Mouse (Mus musculus) heart, postnatal 0 days (tissue): ENCODE results near the gene Rabgef1. TPM values are rescaled to one million over a fixed set of nuclear protein-coding genes. Genes with fewer than 3 reads are reported as not detected.

Experiments
- ATAC-seq: fragments of 200-750 bp; cut with Nextera tagmentation; 2 replicates; pipeline ENCODE4 v1.8.0; 2017; ENCODE audit warnings: low read depth, moderate number of reproducible peaks, moderate library complexity; ENCODE audit not compliant: insufficient read depth
- DNase-seq: peaks from one replicate; pipeline ENCODE4 v3.0.0-alpha.2; 2016; ENCODE audit warnings: low spot score
- H3K27ac ChIP-seq: fragments of 300-500 bp; sonication (generic); 2 replicates; pipeline ENCODE4 v1.5.1; 2014; ENCODE audit warnings: low read depth, mild to moderate bottlenecking
- H3K27me3 ChIP-seq: fragments of 300-500 bp; sonication (generic); 2 replicates; pipeline ENCODE4 v1.6.1; 2014; ENCODE audit warnings: low read length, mixed read lengths; ENCODE audit not compliant: control insufficient read depth, insufficient read depth
- H3K36me3 ChIP-seq: fragments of 300-500 bp; sonication (generic); replicated peaks from 2 replicates; pipeline ENCODE4 v1.6.1; 2014; ENCODE audit warnings: low read length, mixed read lengths; ENCODE audit not compliant: control insufficient read depth, insufficient read depth
- H3K4me1 ChIP-seq: fragments of 300-500 bp; sonication (generic); 2 replicates; pipeline ENCODE4 v1.6.1; 2014; ENCODE audit warnings: antibody characterized with exemption; ENCODE audit not compliant: control insufficient read depth, insufficient read depth
- H3K4me2 ChIP-seq: fragments of 300-500 bp; sonication (generic); 2 replicates; pipeline ENCODE4 v1.6.1; 2014; ENCODE audit warnings: low read depth, mild to moderate bottlenecking, low read length, moderate library complexity
- H3K4me3 ChIP-seq: fragments of 300-500 bp; sonication (generic); 2 replicates; pipeline ENCODE4 v1.5.1; 2014; ENCODE audit warnings: low read depth, low read length
- H3K9ac ChIP-seq: fragments of 300-500 bp; sonication (generic); replicated peaks from 2 replicates; pipeline ENCODE4 v1.6.1; 2014; ENCODE audit warnings: low read depth, low read length, mixed read lengths
- H3K9me3 ChIP-seq: fragments of 300-500 bp; sonication (generic); replicated peaks from 2 replicates; pipeline ENCODE4 v1.6.1; 2016; ENCODE audit warnings: low read length; ENCODE audit not compliant: control insufficient read depth
- CTCF ChIP-seq: IDR thresholded peaks from 2 replicates; pipeline ENCODE4 v1.5.1; 2016; ENCODE audit warnings: antibody characterized with exemption, control low read depth, low read depth
- EP300 ChIP-seq: IDR thresholded peaks from 2 replicates; pipeline ENCODE4 v1.6.1; 2016; ENCODE audit warnings: antibody characterized with exemption, low read depth
- WGBS: fragments of 180-500 bp; shearing (Covaris S2); extraction: QIAGEN DNeasy Blood & Tissue Kit; methylation state at CpG from one replicate; pipeline ENCODE4 v1.1.7; 2014; 5-methylcytosine and 5-hydroxymethylcytosine counted together
- polyA plus RNA-seq: library from polyadenylated mRNA; unstranded; fragments of >200 nt; fragmentation: Nextera tagmentation; extraction: Ambion mirVana; gene quantifications from 2 replicates; pipeline ENCODE4 v1.2.1, GENCODE M21; 2015
- total RNA-seq: library from RNA; depleted of rRNA; stranded (reverse); fragments of >200 nt; gene quantifications from 2 replicates; pipeline ENCODE4 v1.2.3, GENCODE M21; 2014; ENCODE audit warnings: low replicate concordance

Rabgef1 gene
- total and polyA plus RNA-seq, 2 experiments from 2014 or later, result 16.7 to 17.5 TPM

DNA sequence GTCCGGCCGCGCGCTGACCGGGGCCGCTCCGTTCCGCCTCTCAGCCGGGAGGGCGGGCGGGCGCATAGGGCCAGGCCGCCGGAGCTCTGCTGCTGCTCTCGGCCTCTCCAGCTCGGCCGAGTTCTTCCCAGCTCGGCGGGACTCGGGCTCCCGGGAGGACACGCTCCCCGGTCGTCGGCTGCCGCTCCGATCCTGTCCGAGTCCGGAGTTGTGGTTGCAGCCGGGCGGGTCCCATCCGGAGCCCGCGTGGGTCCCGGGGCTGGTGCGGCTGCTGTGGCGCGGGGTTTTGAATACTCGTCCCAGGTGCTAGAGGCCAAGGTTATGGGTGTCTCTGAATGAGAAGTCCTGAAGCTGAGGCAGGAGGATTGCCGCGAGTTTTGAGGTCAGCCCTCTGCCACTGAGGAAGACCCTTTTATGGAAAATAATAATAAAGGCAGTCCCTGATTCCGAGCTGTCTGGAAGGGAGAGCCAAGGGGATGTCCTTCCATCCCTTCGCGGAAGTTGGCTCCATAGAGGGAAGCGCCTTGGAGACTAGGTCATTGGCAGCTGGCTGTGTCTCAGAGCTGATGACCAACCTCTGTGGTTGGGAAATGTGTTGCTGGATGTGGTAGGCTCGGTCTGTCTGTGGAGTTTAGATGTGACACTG, 481 bp downstream of the Rabgef1 start:
- peak; percentile 66 for ATAC-seq
- TF ChIP-seq EP300 (no peak), CTCF (no peak)
- 1% methylated on average over 46 of the region's 46 CpGs for WGBS

DNA sequence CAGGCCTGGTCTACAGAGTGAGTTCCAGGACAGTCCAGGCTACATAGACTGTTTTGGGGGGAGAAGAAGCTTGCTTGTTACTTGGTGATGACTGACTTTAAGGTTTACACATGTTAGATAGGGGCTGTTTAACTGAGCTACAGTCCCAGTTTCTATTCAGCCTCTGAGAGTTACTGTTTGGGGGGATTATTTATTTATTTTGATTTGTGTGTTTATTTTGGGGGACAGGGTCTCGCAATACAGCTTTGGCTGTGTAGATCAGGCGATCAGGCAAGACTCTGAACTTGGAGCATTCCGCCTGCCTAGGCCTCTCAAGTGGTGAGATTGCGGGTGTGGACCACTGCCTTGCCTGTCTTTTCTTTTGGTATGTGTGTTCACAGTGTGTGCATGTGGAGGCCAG, 1.4 kb downstream of the Rabgef1 start:
- Histone ChIP-seq H3K9ac (no peak overlapping the region), H3K4me2 (peak overlapping the region; percentile 74), H3K27me3 (no peaks in the 10 kb centered on the region), H3K27ac (no peak overlapping the region), H3K4me1 (peaks cover 15% of the 10 kb centered on the region), H3K9me3 (no peaks in the 10 kb centered on the region), H3K36me3 (no peaks in the 10 kb centered on the region), H3K4me3 (0 out of 2 replicates have a peak overlapping the region, but pooled peaks have one; percentile 74)
- ATAC-seq (no peak), DNase-seq (no peak)
- TF ChIP-seq CTCF (no peak), EP300 (no peak)
- WGBS, result 84% methylated on average over 4 of the region's 4 CpGs

More for the DNA sequence above, 481 bp downstream of the Rabgef1 start:
- Histone ChIP-seq H3K27me3 (no peaks in the 10 kb centered on the region), H3K4me3 (peak overlapping the region; percentile 74), H3K9me3 (no peaks in the 10 kb centered on the region), H3K36me3 (no peaks in the 10 kb centered on the region), H3K4me1 (peaks cover 15% of the 10 kb centered on the region), H3K27ac (peak overlapping the region; percentile 97), H3K4me2 (peak overlapping the region; percentile 74), H3K9ac (peak overlapping the region; percentile 81)
- peak; percentile 72 for DNase-seq

GRCm38 (mm10) chr5:130177871-130178270, 6.3 kb downstream of the Rabgef1 start:
- no peak for TF ChIP-seq CTCF
- no peak for TF ChIP-seq EP300
- ATAC-seq, result no peak
- Histone ChIP-seq H3K4me1 (peaks cover 7% of the 10 kb centered on the region), H3K9me3 (no peaks in the 10 kb centered on the region), H3K4me2 (no peak overlapping the region), H3K4me3 (no peak overlapping the region), H3K27ac (no peak overlapping the region), H3K36me3 (no peaks in the 10 kb centered on the region), H3K27me3 (no peaks in the 10 kb centered on the region), H3K9ac (no peak overlapping the region)
- 56% methylated on average over 4 of the region's 4 CpGs for WGBS
- no peak for DNase-seq

- H3K36me3 ChIP-seq, result no peaks in the 10 kb centered on the region
- no peaks in the 10 kb centered on the region for H3K27me3 ChIP-seq
- H3K9ac ChIP-seq, result no peak overlapping the region
- WGBS, result 52% methylated on average over 7 of the region's 7 CpGs
- no peak for TF ChIP-seq CTCF
- TF ChIP-seq EP300, result no peak
- ATAC-seq (peak; percentile 44; the same call in 1 of the 2 replicates), DNase-seq (no peak)
- no peaks in the 10 kb centered on the region for H3K9me3 ChIP-seq
- H3K4me2 ChIP-seq, result no peak overlapping the region
- H3K27ac ChIP-seq, result no peak overlapping the region
- H3K4me3 ChIP-seq, result no peak overlapping the region
- peaks cover 22% of the 10 kb centered on the region; the same call in 1 of the 2 replicates for H3K4me1 ChIP-seq
Measured at GRCm38 (mm10) chr5:130180362-130180761, 8.8 kb downstream of the Rabgef1 start.

DNA sequence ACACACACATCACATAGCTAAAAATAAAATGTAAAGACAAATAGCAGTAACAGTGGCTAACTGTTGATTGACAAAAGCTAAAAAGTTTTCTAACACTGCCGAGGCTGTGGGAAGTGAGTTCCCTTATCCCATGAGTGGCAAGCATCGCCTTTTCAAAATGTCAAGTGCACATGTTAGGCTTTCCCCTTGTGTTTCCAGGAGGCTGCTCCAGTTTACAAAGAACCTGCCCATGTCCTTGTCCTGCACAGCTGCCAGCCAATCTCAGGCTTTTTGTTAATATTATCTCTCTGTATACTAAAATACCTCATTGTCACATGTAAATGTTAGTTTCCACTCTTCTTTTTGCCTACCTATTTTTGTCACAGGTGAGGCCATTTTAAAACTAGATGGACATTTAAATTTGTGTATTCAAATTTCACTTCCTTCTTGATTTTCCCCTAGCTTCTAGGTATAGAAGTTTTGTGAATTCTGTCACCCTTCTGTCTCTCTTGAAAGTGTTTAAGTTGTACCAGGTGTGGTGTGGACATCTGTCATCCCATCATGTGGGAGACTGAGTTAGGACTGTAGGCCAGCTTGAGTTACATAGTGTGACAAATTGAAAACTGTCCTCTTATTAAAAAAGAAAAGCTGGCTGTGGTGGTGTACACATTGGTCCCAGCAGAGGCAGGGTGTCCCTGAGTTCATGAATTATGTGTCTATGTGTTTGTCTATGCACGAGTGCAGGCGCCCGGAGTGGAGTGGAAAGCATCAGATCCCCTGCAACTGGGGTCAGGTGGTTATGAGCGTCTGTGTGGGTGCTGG, 10.3 kb downstream of the Rabgef1 start:
- WGBS, result 70% methylated on average over 6 of the region's 6 CpGs

More for the DNA sequence above, 10.3 kb downstream of the Rabgef1 start:
- peaks cover 25% of the 10 kb centered on the region; the same call in 1 of the 2 replicates for H3K4me1 ChIP-seq
- H3K27me3 ChIP-seq, result no peaks in the 10 kb centered on the region
- no peak overlapping the region for H3K4me3 ChIP-seq
- ATAC-seq, result no peak
- H3K4me2 ChIP-seq, result no peak overlapping the region
- no peak overlapping the region for H3K27ac ChIP-seq
- H3K9ac ChIP-seq, result no peak overlapping the region
- no peak for DNase-seq
- H3K36me3 ChIP-seq, result no peaks in the 10 kb centered on the region
- no peaks in the 10 kb centered on the region for H3K9me3 ChIP-seq
- TF ChIP-seq EP300, result no peak
- TF ChIP-seq CTCF, result no peak
